Mouse (Mus musculus) lung, embryonic 16.5 days (tissue): Measurements from ENCODE around the gene Pck2. TPM values are rescaled to one million over a fixed set of nuclear protein-coding genes. Genes with fewer than 3 reads are reported as not detected.

Experiments used
- ATAC-seq: fragments of 200-750 bp; cut with Nextera tagmentation; 2 replicates; pipeline ENCODE4 v1.8.0; 2017; ENCODE audit warnings: low read depth, mild to moderate bottlenecking, moderate library complexity
- H3K27ac ChIP-seq: fragments of 300-500 bp; sonication (generic); 2 replicates; pipeline ENCODE4 v1.5.1; 2014; ENCODE audit warnings: mild to moderate bottlenecking, control low read depth, low read length
- H3K27me3 ChIP-seq: fragments of 300-500 bp; sonication (generic); 2 replicates; pipeline ENCODE4 v1.6.1; 2014; ENCODE audit warnings: low read depth, low read length, mixed read lengths; ENCODE audit not compliant: control insufficient read depth, insufficient read depth
- H3K36me3 ChIP-seq: fragments of 300-500 bp; sonication (generic); 2 replicates; pipeline ENCODE4 v1.6.1; 2014; ENCODE audit warnings: low read length; ENCODE audit not compliant: control insufficient read depth, insufficient read depth
- H3K4me1 ChIP-seq: fragments of 300-500 bp; sonication (generic); replicated peaks from 2 replicates; pipeline ENCODE4 v1.6.1; 2014; ENCODE audit warnings: low read length, mixed read lengths; ENCODE audit not compliant: control insufficient read depth, insufficient read depth
- H3K4me2 ChIP-seq: fragments of 300-500 bp; sonication (generic); 2 replicates; pipeline ENCODE4 v1.6.1; 2014; ENCODE audit warnings: low read depth, low read length, control low read depth
- H3K4me3 ChIP-seq: fragments of 300-500 bp; sonication (generic); 2 replicates; pipeline ENCODE4 v1.5.1; 2014; ENCODE audit warnings: mild to moderate bottlenecking, low read length, control low read depth
- H3K9ac ChIP-seq: fragments of 300-500 bp; sonication (generic); 2 replicates; pipeline ENCODE4 v1.6.1; 2014; ENCODE audit warnings: low read length, control low read depth
- H3K9me3 ChIP-seq: fragments of 300-500 bp; sonication (generic); 2 replicates; pipeline ENCODE4 v1.6.1; 2016; ENCODE audit warnings: low read length; ENCODE audit not compliant: control insufficient read depth
- WGBS: fragments of 180-500 bp; shearing (Covaris S2); extraction: QIAGEN DNeasy Blood & Tissue Kit; methylation state at CpG from one replicate; pipeline ENCODE4 v1.1.7; 2014; 5-methylcytosine and 5-hydroxymethylcytosine counted together
- polyA plus RNA-seq: library from polyadenylated mRNA; unstranded; fragments of >200 nt; fragmentation: Nextera tagmentation; extraction: Ambion mirVana; gene quantifications from 2 replicates; pipeline ENCODE4 v1.2.1, GENCODE M21; 2015

The Pck2 gene
- polyA plus RNA-seq, 1 experiment from 2014 or later = 69.4 TPM

- Histone ChIP-seq H3K9me3 (no peaks in the 10 kb centered on the region), H3K27ac (no peak overlapping the region), H3K9ac (no peak overlapping the region), H3K27me3 (no peaks in the 10 kb centered on the region; the same call in 1 of the 2 replicates), H3K36me3 (no peaks in the 10 kb centered on the region), H3K4me1 (no peaks in the 10 kb centered on the region), H3K4me3 (no peak overlapping the region), H3K4me2 (no peak overlapping the region)
- WGBS = 41% methylated on average over 7 of the region's 7 CpGs
- no peak for ATAC-seq
Observed at GRCm38 (mm10) chr14:55507801-55508200, 32.3 kb upstream of the Pck2 start.

GRCm38 (mm10) chr14:55509540-55509939 lies 30.5 kb upstream of the Pck2 start:
- no peak for ATAC-seq
- no peak overlapping the region for H3K27ac ChIP-seq

GRCm38 (mm10) chr14:55510125-55510731 lies 29.8 kb upstream of the Pck2 start, which contains the start of gene Cpne6:
Gene Cpne6, plus strand, starts transcription at chr14:55510445.
- Histone ChIP-seq H3K4me2 (peak within 1 kb of the TSS; percentile 5; the same call in 1 of the 2 replicates), H3K9ac (no peak within 1 kb of the TSS), H3K4me1 (no peaks in the 10 kb centered on the region), H3K4me3 (no peak within 1 kb of the TSS), H3K27ac (no peak within 1 kb of the TSS), H3K9me3 (no peaks in the 10 kb centered on the region), H3K27me3 (no peaks in the 10 kb centered on the region; the same call in 1 of the 2 replicates), H3K36me3 (no peaks in the 10 kb centered on the region)
- peak; percentile 26; the same call in 1 of the 2 replicates for ATAC-seq
- WGBS = 52% methylated on average over 20 of the region's 22 CpGs

More at GRCm38 (mm10) chr14:55509540-55509939, 30.5 kb upstream of the Pck2 start:
- no peak overlapping the region for H3K9ac ChIP-seq
- WGBS = 73% methylated on average over 10 of the region's 10 CpGs
- H3K4me3 ChIP-seq = no peak overlapping the region
- no peaks in the 10 kb centered on the region for H3K9me3 ChIP-seq
- no peaks in the 10 kb centered on the region for H3K4me1 ChIP-seq
- H3K4me2 ChIP-seq = no peak overlapping the region
- no peaks in the 10 kb centered on the region; the same call in 1 of the 2 replicates for H3K27me3 ChIP-seq
- H3K36me3 ChIP-seq = no peaks in the 10 kb centered on the region

GRCm38 (mm10) chr14:55511037-55511436 lies 29.0 kb upstream of the Pck2 start:
- Histone ChIP-seq H3K4me2 (no peak overlapping the region), H3K9me3 (no peaks in the 10 kb centered on the region), H3K27ac (no peak overlapping the region), H3K4me3 (no peak overlapping the region), H3K4me1 (no peaks in the 10 kb centered on the region), H3K27me3 (no peaks in the 10 kb centered on the region; the same call in 1 of the 2 replicates), H3K9ac (no peak overlapping the region), H3K36me3 (no peaks in the 10 kb centered on the region)
- peak; percentile 29 for ATAC-seq
- 41% methylated on average over 7 of the region's 7 CpGs for WGBS

- Histone ChIP-seq H3K4me3 (no peak overlapping the region), H3K9me3 (no peaks in the 10 kb centered on the region), H3K9ac (no peak overlapping the region), H3K27me3 (peaks cover 1% of the 10 kb centered on the region; the same call in 1 of the 2 replicates), H3K4me1 (no peaks in the 10 kb centered on the region), H3K27ac (no peak overlapping the region), H3K36me3 (no peaks in the 10 kb centered on the region), H3K4me2 (no peak overlapping the region)
- 43% methylated on average over 10 of the region's 10 CpGs for WGBS
- ATAC-seq = no peak
Observed at GRCm38 (mm10) chr14:55513927-55514326, 26.1 kb upstream of the Pck2 start.

- Histone ChIP-seq H3K9ac (no peak overlapping the region), H3K4me3 (no peak overlapping the region), H3K9me3 (no peaks in the 10 kb centered on the region), H3K4me2 (no peak overlapping the region), H3K4me1 (peaks cover under 1% of the 10 kb centered on the region; the same call in 1 of the 2 replicates), H3K36me3 (no peaks in the 10 kb centered on the region), H3K27me3 (peaks cover 16% of the 10 kb centered on the region), H3K27ac (no peak overlapping the region)
- WGBS = 79% methylated on average over 4 of the region's 4 CpGs
- ATAC-seq = no peak
Observed at GRCm38 (mm10) chr14:55515846-55516245, 24.2 kb upstream of the Pck2 start.

GRCm38 (mm10) chr14:55518897-55519296 lies 21.2 kb upstream of the Pck2 start:
- WGBS = 44% methylated on average over 2 of the region's 2 CpGs
- no peak overlapping the region for H3K4me2 ChIP-seq
- peaks cover 3% of the 10 kb centered on the region; the same call in 1 of the 2 replicates for H3K4me1 ChIP-seq
- no peak for ATAC-seq
- no peaks in the 10 kb centered on the region for H3K9me3 ChIP-seq
- peaks cover 27% of the 10 kb centered on the region for H3K27me3 ChIP-seq
- H3K4me3 ChIP-seq = no peak overlapping the region
- no peaks in the 10 kb centered on the region for H3K36me3 ChIP-seq
- H3K9ac ChIP-seq = no peak overlapping the region
- no peak overlapping the region for H3K27ac ChIP-seq

GRCm38 (mm10) chr14:55519604-55520003 lies 20.5 kb upstream of the Pck2 start:
- H3K4me1 ChIP-seq = peaks cover 3% of the 10 kb centered on the region; the same call in 1 of the 2 replicates
- no peak overlapping the region for H3K4me2 ChIP-seq
- no peak overlapping the region for H3K27ac ChIP-seq
- H3K9ac ChIP-seq = no peak overlapping the region
- no peak for ATAC-seq
- H3K36me3 ChIP-seq = no peaks in the 10 kb centered on the region
- peaks cover 30% of the 10 kb centered on the region for H3K27me3 ChIP-seq
- no peaks in the 10 kb centered on the region for H3K9me3 ChIP-seq
- no peak overlapping the region for H3K4me3 ChIP-seq
- 61% methylated on average over 4 of the region's 4 CpGs for WGBS

- no peak overlapping the region for H3K27ac ChIP-seq
- H3K4me2 ChIP-seq = peak overlapping the region; percentile 90
- peak; percentile 72 for ATAC-seq
- H3K4me1 ChIP-seq = peaks cover 3% of the 10 kb centered on the region; the same call in 1 of the 2 replicates
- WGBS = under 1% methylated on average over 61 of the region's 61 CpGs
- H3K9me3 ChIP-seq = no peaks in the 10 kb centered on the region
- H3K27me3 ChIP-seq = peaks cover 30% of the 10 kb centered on the region
- peak overlapping the region; percentile 45 for H3K9ac ChIP-seq
- H3K36me3 ChIP-seq = no peaks in the 10 kb centered on the region
- H3K4me3 ChIP-seq = peak overlapping the region; percentile 45
Observed at GRCm38 (mm10) chr14:55520451-55521361, 19.4 kb upstream of the Pck2 start.
